Mouse (Mus musculus) CH12.LX (cell line): ENCODE results near the gene Arid1a. TPM values are rescaled to one million over a fixed set of nuclear protein-coding genes. Genes with fewer than 3 reads are reported as not detected.

ENCODE experiments used
- DNase-seq: peaks from one replicate; pipeline ENCODE4 v3.0.0-alpha.2; 2013; ENCODE audit errors: extremely low read depth
- H3K27ac ChIP-seq: 2 replicates; pipeline ENCODE4 v1.5.1; 2012; ENCODE audit warnings: low read depth, mild to moderate bottlenecking, control low read depth, moderate library complexity; ENCODE audit not compliant: insufficient read depth
- H3K27me3 ChIP-seq: replicated peaks from 2 replicates; pipeline ENCODE3; 2012; ENCODE audit warnings: inconsistent platforms
- H3K36me3 ChIP-seq, 2 experiments: replicated peaks in 1 of 2; 2 replicates each; pipeline versions ENCODE3 to v1.6.1; 2012; ENCODE audit warnings: inconsistent platforms in 1 of 2, low read length in 1 of 2, mild to moderate bottlenecking in 1 of 2, mixed read lengths in 1 of 2, moderate library complexity in 1 of 2; ENCODE audit not compliant: control insufficient read depth in 1 of 2, insufficient read depth in 1 of 2
- H3K4me1 ChIP-seq, 2 experiments: 2 replicates each; pipeline ENCODE4 v1.6.1; 2012; ENCODE audit warnings: inconsistent platforms in 1 of 2, moderate library complexity in 1 of 2; ENCODE audit not compliant: insufficient read depth in 2 of 2, control insufficient read depth in 1 of 2
- H3K4me2 ChIP-seq: 2 replicates; pipeline ENCODE4 v1.6.1; 2012; ENCODE audit warnings: low read depth, mild to moderate bottlenecking, control low read depth; ENCODE audit not compliant: poor library complexity, insufficient read depth, severe bottlenecking
- H3K4me3 ChIP-seq, 3 experiments: fragments of 150-350 bp in 1 of 3; sonication (generic) in 1 of 3; replicated peaks in 1 of 3; 2 replicates each; pipeline versions ENCODE3 to v1.5.1; 2011 to 2012; ENCODE audit warnings: low read depth in 2 of 3, low read length in 2 of 3, mild to moderate bottlenecking in 2 of 3, moderate library complexity in 2 of 3, control low read depth in 1 of 3, improper control_type of control experiment in 1 of 3, inconsistent platforms in 1 of 3, mixed read lengths in 1 of 3; ENCODE audit not compliant: poor library complexity in 1 of 3
- H3K79me2 ChIP-seq: replicated peaks from 2 replicates; pipeline ENCODE4 v1.6.1; 2012; ENCODE audit warnings: mild to moderate bottlenecking, moderate library complexity; ENCODE audit not compliant: control insufficient read depth, poor library complexity, insufficient read depth, severe bottlenecking; ENCODE audit errors: extremely low read depth
- H3K9ac ChIP-seq: 2 replicates; pipeline ENCODE4 v1.6.1; 2012; ENCODE audit warnings: low read depth, mild to moderate bottlenecking, control low read depth, moderate library complexity; ENCODE audit not compliant: insufficient read depth
- H3K9me3 ChIP-seq: replicated peaks from 2 replicates; pipeline ENCODE3; 2012; ENCODE audit warnings: low read length, inconsistent platforms, mixed read lengths
- BHLHE40 ChIP-seq: IDR thresholded peaks from 2 replicates; pipeline ENCODE4 v1.6.1; 2011; ENCODE audit warnings: mild to moderate bottlenecking, low read depth, low read length, improper control_type of control experiment
- CHD1 ChIP-seq: IDR thresholded peaks from 2 replicates; pipeline ENCODE4 v1.6.1; 2012; ENCODE audit warnings: low read depth, low read length, improper control_type of control experiment, inconsistent platforms
- CHD2 ChIP-seq: IDR thresholded peaks from 2 replicates; pipeline ENCODE4 v1.6.1; 2011; ENCODE audit warnings: low read length, improper control_type of control experiment
- CTCF ChIP-seq, 2 experiments: IDR thresholded peaks in 1 of 2; conservative IDR thresholded peaks in 1 of 2; 2 replicates each; pipeline ENCODE4 v1.5.1; 2011 to 2012; ENCODE audit warnings: low read depth in 2 of 2, low read length in 2 of 2, improper control_type of control experiment in 1 of 2, inconsistent platforms in 1 of 2, mild to moderate bottlenecking in 1 of 2, moderate library complexity in 1 of 2
- E2F4 ChIP-seq: IDR thresholded peaks from 2 replicates; pipeline ENCODE4 v1.6.1; 2011; ENCODE audit warnings: low read depth, low read length, improper control_type of control experiment; ENCODE audit not compliant: insufficient replicate concordance
- ELF1 ChIP-seq: IDR thresholded peaks from 2 replicates; pipeline ENCODE4 v1.6.1; 2014; ENCODE audit warnings: low read depth, mild to moderate bottlenecking, inconsistent platforms, low read length, improper control_type of control experiment
- ETS1 ChIP-seq: conservative IDR thresholded peaks from 2 replicates; pipeline ENCODE4 v1.6.1; 2012; ENCODE audit warnings: low read depth, mild to moderate bottlenecking, inconsistent platforms, low read length, improper control_type of control experiment, moderate library complexity
- GABPA ChIP-seq: IDR thresholded peaks from 2 replicates; pipeline ENCODE4 v1.6.1; 2012; ENCODE audit warnings: low read depth, low read length, improper control_type of control experiment, inconsistent platforms; ENCODE audit not compliant: insufficient replicate concordance
- HCFC1 ChIP-seq: IDR thresholded peaks from 2 replicates; pipeline ENCODE4 v1.6.1; 2012; ENCODE audit warnings: low read depth, mild to moderate bottlenecking, inconsistent platforms, low read length, improper control_type of control experiment
- IRF4 ChIP-seq: IDR thresholded peaks from 2 replicates; pipeline ENCODE4 v1.6.1; 2014; ENCODE audit warnings: low read depth, mild to moderate bottlenecking, inconsistent platforms, low read length, improper control_type of control experiment
- JUND ChIP-seq: conservative IDR thresholded peaks from 2 replicates; pipeline ENCODE4 v1.6.1; 2011; ENCODE audit warnings: low read depth, low read length, improper control_type of control experiment
- KAT2A ChIP-seq: IDR thresholded peaks from 2 replicates; pipeline ENCODE4 v1.6.1; 2012; ENCODE audit warnings: low read length, improper control_type of control experiment, inconsistent platforms; ENCODE audit not compliant: insufficient replicate concordance
- MAX ChIP-seq: IDR thresholded peaks from 2 replicates; pipeline ENCODE4 v1.6.1; 2011; ENCODE audit warnings: low read length, improper control_type of control experiment
- MAZ ChIP-seq: IDR thresholded peaks from 2 replicates; pipeline ENCODE4 v1.6.1; 2012; ENCODE audit warnings: low read depth, mild to moderate bottlenecking, inconsistent platforms, low read length, improper control_type of control experiment, moderate library complexity
- MXI1 ChIP-seq: IDR thresholded peaks from 2 replicates; pipeline ENCODE4 v1.6.1; 2011; ENCODE audit warnings: mild to moderate bottlenecking, low read depth, low read length, improper control_type of control experiment
- MYC ChIP-seq: IDR thresholded peaks from 2 replicates; pipeline ENCODE4 v1.6.1; 2011; ENCODE audit warnings: low read depth, mild to moderate bottlenecking, improper control_type of control experiment, low read length
- NELFE ChIP-seq: IDR thresholded peaks from 2 replicates; pipeline ENCODE4 v1.6.1; 2011; ENCODE audit warnings: low read depth, low read length, improper control_type of control experiment
- NRF1 ChIP-seq: IDR thresholded peaks from 2 replicates; pipeline ENCODE4 v1.6.1; 2014; ENCODE audit warnings: low read depth, mild to moderate bottlenecking, inconsistent platforms, low read length, improper control_type of control experiment, moderate library complexity
- PAX5 ChIP-seq: IDR thresholded peaks from 2 replicates; pipeline ENCODE4 v1.6.1; 2012; ENCODE audit warnings: low read length, inconsistent platforms, mixed read lengths
- POLR2A ChIP-seq: IDR thresholded peaks from 2 replicates; pipeline ENCODE4 v1.6.1; 2011; ENCODE audit warnings: low read depth, mild to moderate bottlenecking, improper control_type of control experiment, low read length
- POLR2AphosphoS2 ChIP-seq: IDR thresholded peaks from 2 replicates; pipeline ENCODE4 v1.6.1; 2011; ENCODE audit warnings: low read depth, low read length, improper control_type of control experiment
- RCOR1 ChIP-seq: conservative IDR thresholded peaks from 2 replicates; pipeline ENCODE4 v1.6.1; 2012; ENCODE audit warnings: low read depth, mild to moderate bottlenecking, inconsistent platforms, low read length, improper control_type of control experiment
- SIN3A ChIP-seq: IDR thresholded peaks from 2 replicates; pipeline ENCODE4 v1.6.1; 2012; ENCODE audit warnings: low read length, improper control_type of control experiment, inconsistent platforms
- SMC3 ChIP-seq: IDR thresholded peaks from 2 replicates; pipeline ENCODE4 v1.6.1; 2011; ENCODE audit warnings: low read depth, low read length, improper control_type of control experiment
- TBP ChIP-seq: conservative IDR thresholded peaks from 2 replicates; pipeline ENCODE4 v1.6.1; 2011; ENCODE audit warnings: low read depth, low read length, improper control_type of control experiment
- TCF12 ChIP-seq: IDR thresholded peaks from 2 replicates; pipeline ENCODE4 v1.6.1; 2014; ENCODE audit warnings: low read depth, mild to moderate bottlenecking, inconsistent platforms, low read length, improper control_type of control experiment
- USF1 ChIP-seq: IDR thresholded peaks from 2 replicates; pipeline ENCODE4 v1.6.1; 2014; ENCODE audit warnings: low read depth, mild to moderate bottlenecking, inconsistent platforms, low read length, improper control_type of control experiment
- USF2 ChIP-seq: conservative IDR thresholded peaks from 2 replicates; pipeline ENCODE4 v1.6.1; 2011; ENCODE audit warnings: low read depth, low read length, improper control_type of control experiment
- ZC3H11A ChIP-seq: IDR thresholded peaks from 2 replicates; pipeline ENCODE4 v1.6.1; 2012; ENCODE audit warnings: low read depth, mild to moderate bottlenecking, inconsistent platforms, low read length, improper control_type of control experiment
- ZKSCAN1 ChIP-seq: IDR thresholded peaks from 2 replicates; pipeline ENCODE4 v1.6.1; 2012; ENCODE audit warnings: low read depth, inconsistent platforms, low read length, improper control_type of control experiment, borderline replicate concordance
- ZNF384 ChIP-seq: IDR thresholded peaks from 2 replicates; pipeline ENCODE4 v1.6.1; 2012; ENCODE audit warnings: low read depth, low read length, improper control_type of control experiment, inconsistent platforms
- dilution Hi-C: fragments of 300-500 bp; cut with MboI; formaldehyde crosslinking; loops from 2 replicates; pipeline ENCODE4 v1.14.3; 2020; ENCODE audit warnings: low sequenced_read_pairs; ENCODE audit not compliant: extremely low pct_unique_long_range_greater_than_20kb, extremely low pct_ligation_motif_present
- in situ Hi-C: fragments of 300-500 bp; cut with MboI; formaldehyde crosslinking; loops from 3 replicates; pipeline ENCODE4 v1.14.3; 2019; ENCODE audit warnings: low sequenced_read_pairs, low pct_ligation_motif_present, low pct_unique_long_range_greater_than_20kb, mixed read lengths
- polyA plus RNA-seq: library from polyadenylated mRNA; unstranded; fragments of >175 nt; gene quantifications from 2 replicates; pipeline ENCODE4 v1.2.1, GENCODE M21; 2012; ENCODE audit warnings: low read depth; ENCODE audit not compliant: insufficient read length
- total RNA-seq, 2 experiments: library from RNA; depleted of rRNA; stranded (reverse); fragments of 300-350 nt in 1 of 2; fragments of >200 nt in 1 of 2; gene quantifications; 2 replicates each; pipeline ENCODE4 v1.2.3; 2012 to 2014

Arid1a gene
- total and polyA plus RNA-seq, 3 experiments, result 6.4 to 47.1 (median 19.1) TPM

DNA sequence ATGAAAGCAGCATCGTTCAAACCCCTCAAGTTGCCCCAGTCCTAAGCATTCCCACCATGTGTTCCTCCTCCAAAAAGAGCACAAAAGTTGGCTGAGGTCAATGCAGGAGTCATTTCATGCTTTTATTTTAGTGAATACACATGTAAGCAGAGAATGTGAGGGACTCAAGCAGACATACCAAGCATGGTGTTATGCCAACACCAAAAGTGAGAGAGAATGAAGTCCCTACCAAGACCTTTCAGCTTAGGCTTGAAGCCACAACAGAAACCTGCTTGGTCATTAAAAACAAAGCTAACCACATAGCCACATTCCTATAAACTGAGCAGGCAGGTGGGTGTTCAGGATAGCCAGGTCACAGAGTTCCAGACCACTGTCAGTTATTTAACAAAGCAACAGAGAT is 49.1 kb downstream of the Arid1a start:
- Histone ChIP-seq H3K4me2 (peak overlapping the region; percentile 84), H3K27ac (peak overlapping the region; percentile 89), H3K9me3 (no peaks in the 10 kb centered on the region), H3K79me2 (peaks cover 70% of the 10 kb centered on the region), H3K27me3 (no peaks in the 10 kb centered on the region), H3K4me3 (peak overlapping the region in 1 of 3 experiments; percentile 3), H3K4me1 (peaks cover 17 to 55% of the 10 kb centered on the region in 2 experiments), H3K36me3 (peaks cover 36 to 81% of the 10 kb centered on the region in 2 experiments), H3K9ac (peak overlapping the region; percentile 63)
- dilution Hi-C loops (no loop called here), in situ Hi-C loops (no loop called here)
- DNase-seq, result no peak
- TF ChIP-seq CHD1, result no peak
- no peak for TF ChIP-seq RCOR1
- TF ChIP-seq NELFE, result no peak
- TF ChIP-seq ZC3H11A, result no peak
- no peak for TF ChIP-seq E2F4
- no peak for TF ChIP-seq ETS1
- TF ChIP-seq ZNF384, result no peak
- no peak for TF ChIP-seq TCF12
- TF ChIP-seq MXI1, result no peak
- TF ChIP-seq SMC3, result no peak
- TF ChIP-seq MYC, result no peak
- TF ChIP-seq HCFC1, result no peak
- TF ChIP-seq ZKSCAN1, result no peak
- no peak for TF ChIP-seq PAX5
- no peak for TF ChIP-seq SIN3A
- TF ChIP-seq BHLHE40, result no peak
- no peak for TF ChIP-seq POLR2AphosphoS2
- TF ChIP-seq CTCF (conservative IDR thresholded peaks at IDR 0.05 in 1 of 2, IDR thresholded peaks at IDR 0.05 in 1 of 2; ENCODE audit: low read depth in 2 of 2, low read length in 2 of 2), result no peak
- TF ChIP-seq KAT2A, result no peak

DNA sequence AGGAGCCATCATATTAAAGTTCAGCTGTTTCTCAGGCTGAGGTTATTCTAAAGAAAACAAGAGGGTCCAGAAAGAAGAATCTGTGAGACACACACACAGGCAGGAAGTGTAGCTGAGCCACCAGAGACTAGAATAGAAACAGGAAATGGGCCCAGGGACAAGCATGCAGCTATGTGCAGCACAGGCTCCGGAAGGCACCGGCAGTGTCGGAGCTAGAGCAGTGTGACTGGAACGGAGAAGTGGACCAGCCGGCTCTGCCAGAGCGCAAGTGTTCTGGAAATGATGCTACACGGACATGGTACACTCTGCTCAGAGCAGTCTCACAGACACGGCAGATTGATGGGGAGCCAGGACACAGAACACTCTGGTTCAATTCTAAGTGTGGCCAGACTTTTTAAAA is 49.6 kb downstream of the Arid1a start:
- Histone ChIP-seq H3K36me3 (peaks cover 37 to 81% of the 10 kb centered on the region in 2 experiments), H3K27me3 (no peaks in the 10 kb centered on the region), H3K4me2 (peak overlapping the region; percentile 84), H3K79me2 (peaks cover 70% of the 10 kb centered on the region), H3K4me3 (peak overlapping the region in 1 of 3 experiments; percentile 9), H3K9ac (peak overlapping the region; percentile 63), H3K4me1 (peaks cover 17 to 55% of the 10 kb centered on the region in 2 experiments), H3K9me3 (no peaks in the 10 kb centered on the region), H3K27ac (peak overlapping the region; percentile 89)
- DNase-seq, result peak; percentile 90
- in situ Hi-C loops, result no loop called here
- dilution Hi-C loops, result no loop called here
- peak; percentile 53; the same call in 1 of the 2 replicates for TF ChIP-seq JUND
- TF ChIP-seq ELF1, result peak; percentile 95
- peak; percentile 89 for TF ChIP-seq TCF12
- TF ChIP-seq POLR2AphosphoS2, result peak; percentile 81; the same call in 1 of the 2 replicates
- peak; percentile 38 for TF ChIP-seq SMC3
- peak; percentile 83 for TF ChIP-seq BHLHE40
- 0 out of 2 replicates have a peak, but pooled peaks have one; percentile 49 for TF ChIP-seq KAT2A
- peak; percentile 62 for TF ChIP-seq NRF1
- TF ChIP-seq PAX5, result no peak
- TF ChIP-seq MAZ, result peak; percentile 72
- no peak for TF ChIP-seq USF2
- TF ChIP-seq IRF4, result peak; percentile 91
- TF ChIP-seq ZNF384, result peak; percentile 42; the same call in 1 of the 2 replicates
- no peak for TF ChIP-seq GABPA
- no peak for TF ChIP-seq ZC3H11A
- TF ChIP-seq CHD2, result peak; percentile 68
- no peak for TF ChIP-seq USF1
- TF ChIP-seq TBP, result peak; percentile 76
- TF ChIP-seq HCFC1, result peak; percentile 80
- peak; percentile 29; the same call in 1 of the 2 replicates for TF ChIP-seq ZKSCAN1
- TF ChIP-seq MYC, result peak; percentile 91
- peak; percentile 89 for TF ChIP-seq MAX
- TF ChIP-seq POLR2A, result peak; percentile 57; the same call in 1 of the 2 replicates
